Comparison of ENCODE assay signal across 7 mouse cellular contexts in genomic region chr13:35994067-35994466, GRCm38 (mm10). TPM values are rescaled to one million over a fixed set of nuclear protein-coding genes. Genes with fewer than 3 reads are reported as not detected.
DNase-seq lines count a peak whose midpoint lies in the region; ATAC-seq and TF ChIP-seq lines count a peak whose summit lies in the region.

No protein-coding gene starts in this region.

- TF ChIP-seq POLR2A in cerebellum, adult 2 months (IDR thresholded peaks at IDR 0.05; ENCODE audit: borderline replicate concordance, insufficient read depth, low read length), result no peak

- peak; percentile 94 for DNase-seq in adrenal gland, adult 8-10 months
- DNase-seq in cerebellum, adult 2 months, result peak; percentile 31 to 48
- DNase-seq in heart, adult 18-20 months, result peak; percentile 90 to 91
- peak; percentile 72 to 83 for DNase-seq in kidney, postnatal 25 days
- peak; percentile 85 for DNase-seq in liver, postnatal 0 days
- DNase-seq in testis, postnatal 10 days (ENCODE audit: low spot score), result peak; percentile 66
- no peak for DNase-seq in embryo, embryonic 11 days

- peak; percentile 82 for TF ChIP-seq EP300 in liver, postnatal 0 days (IDR thresholded peaks at IDR 0.05; ENCODE audit: low read depth)

- no peaks in the 10 kb centered on the region for H3K36me3 ChIP-seq in liver, postnatal 0 days (replicated peaks; ENCODE audit: insufficient read depth, low read length)

- TF ChIP-seq CTCF in cerebellum, adult 2 months (IDR thresholded peaks at IDR 0.05; ENCODE audit: borderline replicate concordance, insufficient read depth, low read depth, low read length), result no peak
- TF ChIP-seq CTCF in liver, postnatal 0 days (IDR thresholded peaks at IDR 0.05; ENCODE audit: low read depth), result no peak

- H3K4me3 ChIP-seq in cerebellum, adult 2 months (replicated peaks; ENCODE audit: insufficient read depth, low read depth, low read length), result no peak overlapping the region
- H3K4me3 ChIP-seq in liver, postnatal 0 days (ENCODE audit: low read depth, low read length), result no peak overlapping the region

- H3K4me1 ChIP-seq in cerebellum, adult 2 months (ENCODE audit: control insufficient read depth, insufficient read depth, low read length), result peaks cover 2% of the 10 kb centered on the region; the same call in 1 of the 2 replicates
- H3K4me1 ChIP-seq in liver, postnatal 0 days (ENCODE audit: insufficient read depth), result 0 out of 2 replicates have a peak, but pooled peaks cover 3% of the 10 kb centered on the region

- H3K27me3 ChIP-seq in cerebellum, adult 2 months (ENCODE audit: control insufficient read depth, insufficient read depth, low read length), result no peaks in the 10 kb centered on the region
- no peaks in the 10 kb centered on the region for H3K27me3 ChIP-seq in liver, postnatal 0 days (ENCODE audit: insufficient read depth, low read length)

- peak; percentile 95 for ATAC-seq in liver, postnatal 0 days

- H3K9me3 ChIP-seq in liver, postnatal 0 days (ENCODE audit: low read length), result no peaks in the 10 kb centered on the region

- H3K27ac ChIP-seq in cerebellum, adult 2 months (ENCODE audit: insufficient read depth, low read length), result no peak overlapping the region
- H3K27ac ChIP-seq in liver, postnatal 0 days (ENCODE audit: low read depth), result peak overlapping the region; percentile 71

- H3K4me2 ChIP-seq in liver, postnatal 0 days (ENCODE audit: low read depth, low read length), result no peak overlapping the region

- H3K9ac ChIP-seq in liver, postnatal 0 days (replicated peaks), result no peak overlapping the region

- 35% methylated on average over 8 of the region's 8 CpGs for WGBS in cerebellum, adult 2 months
- WGBS in liver, postnatal 0 days (ENCODE audit: insufficient replicate concordance), result 59% methylated on average over 8 of the region's 8 CpGs

RNA-seq across cellular contexts. Expression of gene Ppp1r3g, which starts 35.4 kb away (rescaled TPM):
- under 1 TPM; 0.19 to 0.43 (median 0.29) TPM for total RNA-seq in adrenal gland, adult 8-10 months (2022)
- polyA plus RNA-seq in cerebellum, adult 2 months (2012; rRNA removed), result 1.6 and 1.7 TPM in 2 replicates
- under 1 TPM; 0.42 to 0.44 TPM for total RNA-seq in heart, adult 18-20 months (2021)
- polyA plus RNA-seq in liver, postnatal 0 days (2015; fragmentation: Nextera tagmentation; extraction: Ambion mirVana), result 2.2 and 4.3 TPM in 2 replicates
